Mouse (Mus musculus) olfactory bulb, adult 2 months (tissue): Measurements from ENCODE around the gene Cald1.

Source experiments
- CTCF ChIP-seq: fragments of 200-500 bp; IDR thresholded peaks from 2 replicates; pipeline ENCODE4 v1.5.1; 2012; ENCODE audit warnings: low read depth, mild to moderate bottlenecking, low read length, moderate library complexity; ENCODE audit not compliant: insufficient read depth
- POLR2A ChIP-seq: fragments of 200-500 bp; IDR thresholded peaks from 2 replicates; pipeline ENCODE4 v1.6.1; 2012; ENCODE audit warnings: mild to moderate bottlenecking, low read depth, low read length, moderate library complexity; ENCODE audit not compliant: insufficient read depth

DNA sequence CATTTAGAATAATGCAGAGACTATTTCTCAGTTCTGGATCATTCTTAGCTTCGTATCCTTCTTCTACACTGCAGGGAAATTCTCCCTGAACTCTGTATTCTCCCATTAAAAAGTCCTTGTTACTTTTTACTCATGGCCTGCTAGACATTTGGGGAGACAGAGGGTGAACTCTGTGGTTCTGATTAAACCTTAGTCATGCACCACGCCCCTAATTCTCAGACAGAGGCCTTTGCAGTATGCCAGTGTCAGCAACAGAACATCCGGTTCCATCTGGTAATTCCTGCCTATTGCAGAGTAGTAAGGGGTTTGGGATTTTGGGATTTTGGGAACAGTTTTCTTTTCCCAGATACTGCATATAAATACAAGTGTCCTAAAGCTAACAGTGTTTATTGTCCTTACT lies 198.6 kb downstream of the Cald1 start:
- no peak for TF ChIP-seq CTCF
- no peak for TF ChIP-seq POLR2A
